Mouse (Mus musculus): ENCODE measurements around the gene Tbx10. TPM values are rescaled to one million over a fixed set of nuclear protein-coding genes. Genes with fewer than 3 reads are reported as not detected.

Tbx10 gene
- polyA plus RNA-seq, 1 experiment from 2014 or later = not detected

- WGBS = 73% methylated on average over 2 of the region's 2 CpGs
- no peak overlapping the region for H3K4me2 ChIP-seq
- H3K9ac ChIP-seq = no peak overlapping the region
- no peaks in the 10 kb centered on the region; the same call in 1 of the 2 replicates for H3K9me3 ChIP-seq (replicated peaks)
- H3K4me1 ChIP-seq (replicated peaks) = no peaks in the 10 kb centered on the region
- ATAC-seq (ENCODE audit: insufficient number of reproducible peaks, low FRiP score) = no peak
- no peaks in the 10 kb centered on the region for H3K36me3 ChIP-seq
- H3K4me3 ChIP-seq = no peak overlapping the region
- peaks cover 27% of the 10 kb centered on the region for H3K27me3 ChIP-seq (replicated peaks)
- H3K27ac ChIP-seq (ENCODE audit: poor library complexity, severe bottlenecking) = no peak overlapping the region
These were observed 16.7 kb upstream of the Tbx10 start for GRCm38 (mm10) chr19:3975866-3976265.

GRCm38 (mm10) chr19:3980309-3980708 lies 12.2 kb upstream of the Tbx10 start:
- Histone ChIP-seq H3K9me3 (replicated peaks) (no peaks in the 10 kb centered on the region; the same call in 1 of the 2 replicates), H3K27me3 (replicated peaks) (peaks cover 4% of the 10 kb centered on the region; the same call in 1 of the 2 replicates), H3K27ac (ENCODE audit: poor library complexity, severe bottlenecking) (no peak overlapping the region), H3K9ac (no peak overlapping the region), H3K4me2 (no peak overlapping the region), H3K36me3 (no peaks in the 10 kb centered on the region), H3K4me1 (replicated peaks) (peaks cover 12% of the 10 kb centered on the region), H3K4me3 (no peak overlapping the region)
- 0 out of 2 replicates have a peak, but pooled peaks have one; percentile 56 for ATAC-seq (ENCODE audit: insufficient number of reproducible peaks, low FRiP score)
- 11% methylated on average over 4 of the region's 4 CpGs for WGBS

- no peak overlapping the region for H3K4me3 ChIP-seq
- H3K9me3 ChIP-seq (replicated peaks) = no peaks in the 10 kb centered on the region; the same call in 1 of the 2 replicates
- no peaks in the 10 kb centered on the region for H3K27me3 ChIP-seq (replicated peaks)
- H3K4me1 ChIP-seq (replicated peaks) = peaks cover 18% of the 10 kb centered on the region
- no peaks in the 10 kb centered on the region for H3K36me3 ChIP-seq
- no peak overlapping the region for H3K4me2 ChIP-seq
- no peak overlapping the region for H3K27ac ChIP-seq (ENCODE audit: poor library complexity, severe bottlenecking)
- 64% methylated on average over 9 of the region's 9 CpGs for WGBS
- H3K9ac ChIP-seq = no peak overlapping the region
- ATAC-seq (ENCODE audit: insufficient number of reproducible peaks, low FRiP score) = no peak
These were observed 11.6 kb upstream of the Tbx10 start for GRCm38 (mm10) chr19:3980917-3981316.

- Histone ChIP-seq H3K4me3 (no peak overlapping the region), H3K27me3 (replicated peaks) (no peaks in the 10 kb centered on the region), H3K9ac (no peak overlapping the region), H3K27ac (ENCODE audit: poor library complexity, severe bottlenecking) (no peak overlapping the region), H3K4me2 (no peak overlapping the region), H3K36me3 (0 out of 2 replicates have a peak, but pooled peaks cover under 1% of the 10 kb centered on the region), H3K9me3 (replicated peaks) (no peaks in the 10 kb centered on the region; the same call in 1 of the 2 replicates), H3K4me1 (replicated peaks) (peaks cover 30% of the 10 kb centered on the region)
- no peak for ATAC-seq (ENCODE audit: insufficient number of reproducible peaks, low FRiP score)
- 50% methylated on average over 9 of the region's 9 CpGs for WGBS
These were observed 8.9 kb upstream of the Tbx10 start for GRCm38 (mm10) chr19:3983527-3984200.

GRCm38 (mm10) chr19:3985261-3985681 lies 7.3 kb upstream of the Tbx10 start:
- Histone ChIP-seq H3K4me3 (no peak overlapping the region), H3K9ac (peak overlapping the region; percentile 22; the same call in 1 of the 2 replicates), H3K4me1 (replicated peaks) (peaks cover 30% of the 10 kb centered on the region), H3K4me2 (no peak overlapping the region), H3K27me3 (replicated peaks) (no peaks in the 10 kb centered on the region), H3K27ac (ENCODE audit: poor library complexity, severe bottlenecking) (peak overlapping the region; percentile 65), H3K9me3 (replicated peaks) (no peaks in the 10 kb centered on the region; the same call in 1 of the 2 replicates), H3K36me3 (peaks cover 3% of the 10 kb centered on the region; the same call in 1 of the 2 replicates)
- WGBS = 23% methylated on average over 8 of the region's 8 CpGs
- ATAC-seq (ENCODE audit: insufficient number of reproducible peaks, low FRiP score) = no peak

GRCm38 (mm10) chr19:3986334-3986733 lies 6.2 kb upstream of the Tbx10 start, which contains the start of gene Acy3:
TSS of gene Acy3 (plus strand) at chr19:3986570.
- H3K27ac ChIP-seq (ENCODE audit: poor library complexity, severe bottlenecking) = peak within 1 kb of the TSS; percentile 65
- peaks cover 3% of the 10 kb centered on the region; the same call in 1 of the 2 replicates for H3K36me3 ChIP-seq
- no peaks in the 10 kb centered on the region for H3K9me3 ChIP-seq (replicated peaks)
- peak; percentile 62 for ATAC-seq (ENCODE audit: insufficient number of reproducible peaks, low FRiP score)
- peaks cover 7% of the 10 kb centered on the region; the same call in 1 of the 2 replicates for H3K27me3 ChIP-seq (replicated peaks)
- no peak within 1 kb of the TSS for H3K4me3 ChIP-seq
- WGBS = 15% methylated on average over 8 of the region's 8 CpGs
- H3K4me2 ChIP-seq = peak within 1 kb of the TSS; percentile 32
- H3K9ac ChIP-seq = peak within 1 kb of the TSS; percentile 28; the same call in 1 of the 2 replicates
- peaks cover 30% of the 10 kb centered on the region for H3K4me1 ChIP-seq (replicated peaks)

GRCm38 (mm10) chr19:3988066-3988465 lies 4.5 kb upstream of the Tbx10 start:
- Histone ChIP-seq H3K27me3 (replicated peaks) (peaks cover 10% of the 10 kb centered on the region; the same call in 1 of the 2 replicates), H3K4me1 (replicated peaks) (peaks cover 30% of the 10 kb centered on the region), H3K9me3 (replicated peaks) (no peaks in the 10 kb centered on the region), H3K4me3 (no peak overlapping the region), H3K36me3 (peaks cover 3% of the 10 kb centered on the region; the same call in 1 of the 2 replicates), H3K4me2 (no peak overlapping the region), H3K9ac (no peak overlapping the region), H3K27ac (ENCODE audit: poor library complexity, severe bottlenecking) (no peak overlapping the region)
- 81% methylated on average over 14 of the region's 14 CpGs for WGBS
- no peak for ATAC-seq (ENCODE audit: insufficient number of reproducible peaks, low FRiP score)

- Histone ChIP-seq H3K4me1 (replicated peaks) (peaks cover 26% of the 10 kb centered on the region), H3K9me3 (replicated peaks) (no peaks in the 10 kb centered on the region), H3K36me3 (peaks cover 3% of the 10 kb centered on the region; the same call in 1 of the 2 replicates), H3K27ac (ENCODE audit: poor library complexity, severe bottlenecking) (no peak overlapping the region), H3K4me3 (no peak overlapping the region), H3K9ac (no peak overlapping the region), H3K4me2 (no peak overlapping the region), H3K27me3 (replicated peaks) (peaks cover 10% of the 10 kb centered on the region; the same call in 1 of the 2 replicates)
- ATAC-seq (ENCODE audit: insufficient number of reproducible peaks, low FRiP score) = no peak
- WGBS = 80% methylated on average over 4 of the region's 4 CpGs
These were observed 3.8 kb upstream of the Tbx10 start for GRCm38 (mm10) chr19:3988750-3989149.

- Histone ChIP-seq H3K4me3 (no peak overlapping the region), H3K36me3 (peaks cover 3% of the 10 kb centered on the region; the same call in 1 of the 2 replicates), H3K27me3 (replicated peaks) (peaks cover 15% of the 10 kb centered on the region; the same call in 1 of the 2 replicates), H3K27ac (ENCODE audit: poor library complexity, severe bottlenecking) (no peak overlapping the region), H3K4me2 (no peak overlapping the region), H3K9me3 (replicated peaks) (no peaks in the 10 kb centered on the region), H3K9ac (no peak overlapping the region; the same call in 1 of the 2 replicates), H3K4me1 (replicated peaks) (peaks cover 13% of the 10 kb centered on the region)
- no peak for ATAC-seq (ENCODE audit: insufficient number of reproducible peaks, low FRiP score)
- WGBS = 54% methylated on average over 6 of the region's 6 CpGs
These were observed 1.7 kb upstream of the Tbx10 start for GRCm38 (mm10) chr19:3990804-3991203.

GRCm38 (mm10) chr19:3991562-3991961 lies 990 bp upstream of the Tbx10 start:
- no peak for ATAC-seq (ENCODE audit: insufficient number of reproducible peaks, low FRiP score)
- no peak overlapping the region for H3K4me3 ChIP-seq
- no peak overlapping the region for H3K27ac ChIP-seq (ENCODE audit: poor library complexity, severe bottlenecking)
- H3K9ac ChIP-seq = no peak overlapping the region
- peaks cover 3% of the 10 kb centered on the region; the same call in 1 of the 2 replicates for H3K36me3 ChIP-seq
- H3K27me3 ChIP-seq (replicated peaks) = peaks cover 15% of the 10 kb centered on the region; the same call in 1 of the 2 replicates
- 89% methylated on average over 3 of the region's 3 CpGs for WGBS
- peaks cover 6% of the 10 kb centered on the region for H3K4me1 ChIP-seq (replicated peaks)
- no peaks in the 10 kb centered on the region for H3K9me3 ChIP-seq (replicated peaks)
- no peak overlapping the region for H3K4me2 ChIP-seq

- no peak for ATAC-seq (ENCODE audit: insufficient number of reproducible peaks, low FRiP score)
- WGBS = 85% methylated on average over 3 of the region's 3 CpGs
- H3K36me3 ChIP-seq = peaks cover 3% of the 10 kb centered on the region; the same call in 1 of the 2 replicates
- H3K27me3 ChIP-seq (replicated peaks) = peaks cover 15% of the 10 kb centered on the region; the same call in 1 of the 2 replicates
- H3K4me1 ChIP-seq (replicated peaks) = peaks cover 2% of the 10 kb centered on the region
- no peak overlapping the region for H3K4me2 ChIP-seq
- H3K4me3 ChIP-seq = no peak overlapping the region
- no peak overlapping the region for H3K27ac ChIP-seq (ENCODE audit: poor library complexity, severe bottlenecking)
- no peak overlapping the region for H3K9ac ChIP-seq
- H3K9me3 ChIP-seq (replicated peaks) = no peaks in the 10 kb centered on the region
These were observed 586 bp upstream of the Tbx10 start for GRCm38 (mm10) chr19:3991966-3992365.
